Comparison of ENCODE assay signal across 28 mouse cellular contexts in genomic region chr8:13337245-13337644, GRCm38 (mm10). TPM values are rescaled to one million over a fixed set of nuclear protein-coding genes. Genes with fewer than 3 reads are reported as not detected.
A peak's percentile ranks its signal among the peaks of the same experiment; 100 is the strongest.
DNase-seq lines count a peak whose midpoint lies in the region; ATAC-seq and TF ChIP-seq lines count a peak whose summit lies in the region.
"Not testable (repeated sequence)": the region's sequence is repeated elsewhere in the genome, so short reads cannot be mapped to it uniquely, and the experiment has no call there.
"Had no signal": no experiment of that assay in that cellular context is flagged by ENCODE, and none has a peak within 500 bp of the region (broad histone marks: within the 10 kb centered on the region; RNA-seq: fewer than 3 reads in every experiment).

No protein-coding gene starts in this region.

- TF ChIP-seq CTCF in CH12.LX (conservative IDR thresholded peaks at IDR 0.05 in 1 of 2, IDR thresholded peaks at IDR 0.05 in 1 of 2; ENCODE audit: low read depth in 2 of 2, low read length in 2 of 2); bone marrow, adult 2 months (IDR thresholded peaks at IDR 0.05; ENCODE audit: control insufficient read depth, insufficient read depth, low read length); liver, adult 2 months (IDR thresholded peaks at IDR 0.05; ENCODE audit: low read depth, low read length): not testable (repeated sequence)

- dilution Hi-C loops in CH12.LX (cut with MboI; ENCODE audit: extremely low pct_ligation_motif_present, extremely low pct_unique_long_range_greater_than_20kb, low sequenced_read_pairs) = not testable (repeated sequence)

- H3K27ac ChIP-seq in CH12.LX (ENCODE audit: insufficient read depth, low read depth); liver, adult 2 months (replicated peaks; ENCODE audit: insufficient read depth, low read depth, low read length): not testable (repeated sequence)
- H3K27ac ChIP-seq in bone marrow, adult 2 months (ENCODE audit: control insufficient read depth, insufficient read depth, low read depth, low read length, poor library complexity) = peak overlapping the region; percentile 76
- peak overlapping the region; percentile 54; the same call in 1 of the 2 replicates for H3K27ac ChIP-seq in liver, embryonic 16.5 days (ENCODE audit: low read length)

- H3K27me3 ChIP-seq in CH12.LX (replicated peaks); liver, adult 2 months (ENCODE audit: control insufficient read depth, insufficient read depth, low read length); liver, embryonic 16.5 days (ENCODE audit: control insufficient read depth, insufficient read depth, low read depth, low read length); megakaryocyte, embryonic 14.5 days (replicated peaks): not testable (repeated sequence)

- not testable (repeated sequence) for H3K4me2 ChIP-seq in CH12.LX (ENCODE audit: insufficient read depth, low read depth, poor library complexity, severe bottlenecking); liver, embryonic 16.5 days (ENCODE audit: low read depth, low read length)

- H3K4me3 ChIP-seq in CH12.LX (replicated peaks in 1 of 3; ENCODE audit: low read depth in 2 of 3, low read length in 2 of 3, poor library complexity in 1 of 3); bone marrow, adult 2 months (replicated peaks; ENCODE audit: control insufficient read depth, low read depth, low read length); liver, adult 2 months (ENCODE audit: insufficient read depth, low read depth, low read length); liver, embryonic 16.5 days (ENCODE audit: low read depth, low read length): not testable (repeated sequence)
- H3K4me3 ChIP-seq in megakaryocyte, embryonic 14.5 days (replicated peaks) = peak overlapping the region; percentile 23

- TF ChIP-seq EP300 in CH12.LX (IDR thresholded peaks at IDR 0.05; ENCODE audit: low read length) = not testable (repeated sequence)

- H3K36me3 ChIP-seq in CH12.LX (replicated peaks in 1 of 2; ENCODE audit: control insufficient read depth in 1 of 2, insufficient read depth in 1 of 2, low read length in 1 of 2) = peaks cover 5 to 21% of the 10 kb centered on the region in 2 experiments
- H3K36me3 ChIP-seq in liver, adult 2 months (ENCODE audit: control insufficient read depth, insufficient read depth, low read length); liver, embryonic 16.5 days (ENCODE audit: control insufficient read depth, insufficient read depth): not testable (repeated sequence)
- H3K36me3 ChIP-seq in megakaryocyte, embryonic 14.5 days (replicated peaks; ENCODE audit: low read length) = peaks cover 22% of the 10 kb centered on the region

- in situ Hi-C loops in CH12.LX (cut with MboI; ENCODE audit: low pct_ligation_motif_present, low pct_unique_long_range_greater_than_20kb, low sequenced_read_pairs) = not testable (repeated sequence)

- peak; percentile 81 for ATAC-seq in granulocyte monocyte progenitor cell, adult 5-6 weeks (replicated peaks; ENCODE audit: poor library complexity, severe bottlenecking)
- ATAC-seq in liver, embryonic 16.5 days (ENCODE audit: low read depth) = not testable (repeated sequence)
- ATAC-seq in neutrophil, adult 5-6 weeks (ENCODE audit: extremely low read depth, insufficient number of reproducible peaks, low FRiP score, poor library complexity, severe bottlenecking) = peak; percentile 62

- H3K4me1 ChIP-seq in CH12.LX (ENCODE audit: control insufficient read depth in 1 of 2, insufficient read depth in 2 of 2) = peaks cover 18 to 34% of the 10 kb centered on the region in 2 experiments
- H3K4me1 ChIP-seq in bone marrow, adult 2 months (ENCODE audit: control insufficient read depth, insufficient read depth, low read length); liver, adult 2 months (ENCODE audit: control insufficient read depth, insufficient read depth, low read length): not testable (repeated sequence)
- H3K4me1 ChIP-seq in liver, embryonic 16.5 days (ENCODE audit: control insufficient read depth, low read depth, low read length) = peaks cover 29% of the 10 kb centered on the region
- H3K4me1 ChIP-seq in megakaryocyte, embryonic 14.5 days = peaks cover 50% of the 10 kb centered on the region

- peaks cover 36% of the 10 kb centered on the region for H3K79me2 ChIP-seq in CH12.LX (replicated peaks; ENCODE audit: control insufficient read depth, extremely low read depth, insufficient read depth, poor library complexity, severe bottlenecking)
- peaks cover 13% of the 10 kb centered on the region; the same call in 1 of the 2 replicates for H3K79me2 ChIP-seq in liver, adult 2 months (ENCODE audit: control insufficient read depth, insufficient read depth, low read length)

- WGBS in bone marrow, adult 2 months = 17% methylated on average over 6 of the region's 6 CpGs
- WGBS in liver, adult 2 months = 20% methylated on average over 6 of the region's 6 CpGs
- WGBS in liver, embryonic 16.5 days (ENCODE audit: insufficient replicate concordance) = 38% methylated on average over 6 of the region's 6 CpGs

- TF ChIP-seq POLR2A in CH12.LX (IDR thresholded peaks at IDR 0.05; ENCODE audit: low read depth, low read length); bone marrow, adult 2 months (IDR thresholded peaks at IDR 0.05; ENCODE audit: borderline replicate concordance, control insufficient read depth, low read depth, low read length); liver, adult 2 months (IDR thresholded peaks at IDR 0.05; ENCODE audit: extremely low read depth, insufficient read depth, low read length): not testable (repeated sequence)

- not testable (repeated sequence) for TF ChIP-seq RAD21 in CH12.LX (IDR thresholded peaks at IDR 0.05; ENCODE audit: low read depth, low read length)

- H3K9ac ChIP-seq in CH12.LX (ENCODE audit: insufficient read depth, low read depth) = peak overlapping the region; percentile 31; the same call in 1 of the 2 replicates
- not testable (repeated sequence) for H3K9ac ChIP-seq in liver, adult 2 months (ENCODE audit: low read depth, low read length); liver, embryonic 16.5 days (ENCODE audit: low read depth, low read length)

- DNase-seq in CH12.LX (ENCODE audit: extremely low read depth) = peak; percentile 48
- peak; percentile 67 for DNase-seq in liver, adult 2 months (ENCODE audit: extremely low read depth, low read depth, low spot score)

- H3K9me3 ChIP-seq in CH12.LX (replicated peaks; ENCODE audit: low read length); liver, embryonic 16.5 days (replicated peaks; ENCODE audit: control insufficient read depth, low read length); megakaryocyte, embryonic 14.5 days: not testable (repeated sequence)

RNA-seq across cellular contexts. Expression of gene Tfdp1, which starts 1.3 kb away (rescaled TPM):
- 189 and 226 TPM in 2 replicates for total RNA-seq in CH12.LX (2012; rRNA removed)
- total RNA-seq in CH12.LX (2014; rRNA removed) = 338 and 351 TPM in 2 replicates
- 288 and 301 TPM in 2 replicates for polyA plus RNA-seq in CH12.LX (2012; ENCODE audit: insufficient read length, low read depth)
- polyA plus RNA-seq in bone marrow, adult 2 months (2011; ENCODE audit: insufficient read depth, insufficient read length, low replicate concordance, missing spikeins) = 56.4 and 72.3 TPM in 2 replicates
- 277 and 291 TPM in 2 replicates for total RNA-seq in granulocyte monocyte progenitor cell, adult 5-6 weeks (2014; fragmentation: Nextera tagmentation)
- 200 and 242 TPM in 2 replicates for total RNA-seq in granulocyte monocyte progenitor cell, adult 5-6 weeks (2017)
- 12.8 and 13.2 TPM in 2 replicates for total RNA-seq in liver, adult 2 months (2014; rRNA removed)
- polyA plus RNA-seq in liver, adult 2 months (2012; rRNA removed) = 12.9 TPM in 2 replicates
- 65.6 and 74.1 TPM in 2 replicates for polyA plus RNA-seq in liver, embryonic 16.5 days (2015; fragmentation: Nextera tagmentation; extraction: Ambion mirVana)
- 2.3 and 11.5 TPM in 2 replicates for polyA plus RNA-seq in megakaryocyte, embryonic 14.5 days (2012; ENCODE audit: insufficient read depth, low replicate concordance)
- total RNA-seq in neutrophil, adult 5-6 weeks (2017) = 24.4 and 26.1 TPM in 2 replicates

RNA-seq across cellular contexts. Expression of gene Tmco3, which starts 49.3 kb away (rescaled TPM):
- total RNA-seq in CH12.LX (2012; rRNA removed) (12.4 and 15.1 TPM in 2 replicates), CH12.LX (2014; rRNA removed) (7.3 and 8.4 TPM in 2 replicates)
- 9.7 and 10.1 TPM in 2 replicates for polyA plus RNA-seq in CH12.LX (2012; ENCODE audit: insufficient read length, low read depth)
- polyA plus RNA-seq in bone marrow, adult 2 months (2011; ENCODE audit: insufficient read depth, insufficient read length, low replicate concordance, missing spikeins) = 7.4 and 7.9 TPM in 2 replicates
- 6.0 and 12.3 TPM in 2 replicates for total RNA-seq in granulocyte monocyte progenitor cell, adult 5-6 weeks (2014; fragmentation: Nextera tagmentation)
- 6.9 and 15.3 TPM in 2 replicates for total RNA-seq in granulocyte monocyte progenitor cell, adult 5-6 weeks (2017)
- 5.1 and 5.5 TPM in 2 replicates for total RNA-seq in liver, adult 2 months (2014; rRNA removed)
- polyA plus RNA-seq in liver, adult 2 months (2012; rRNA removed) = 7.0 and 9.0 TPM in 2 replicates
- polyA plus RNA-seq in liver, embryonic 16.5 days (2015; fragmentation: Nextera tagmentation; extraction: Ambion mirVana) = 5.0 and 6.0 TPM in 2 replicates
- polyA plus RNA-seq in megakaryocyte, embryonic 14.5 days (2012; ENCODE audit: insufficient read depth, low replicate concordance) = 16.7 and 19.0 TPM in 2 replicates
- 36.2 and 37.1 TPM in 2 replicates for total RNA-seq in neutrophil, adult 5-6 weeks (2017)

RNA-seq across cellular contexts. Expression of gene Dcun1d2, which starts 49.3 kb away (rescaled TPM):
- total RNA-seq in CH12.LX (2012; rRNA removed) (13.2 and 15.4 TPM in 2 replicates), CH12.LX (2014; rRNA removed) (14.4 and 14.9 TPM in 2 replicates)
- polyA plus RNA-seq in CH12.LX (2012; ENCODE audit: insufficient read length, low read depth) = 14.7 and 15.4 TPM in 2 replicates
- 5.7 and 7.4 TPM in 2 replicates for polyA plus RNA-seq in bone marrow, adult 2 months (2011; ENCODE audit: insufficient read depth, insufficient read length, low replicate concordance, missing spikeins)
- total RNA-seq in granulocyte monocyte progenitor cell, adult 5-6 weeks (2014; fragmentation: Nextera tagmentation) = 11.5 and 12.4 TPM in 2 replicates
- total RNA-seq in granulocyte monocyte progenitor cell, adult 5-6 weeks (2017) = 17.3 and 20.9 TPM in 2 replicates
- total RNA-seq in liver, adult 2 months (2014; rRNA removed) = 10.6 and 10.7 TPM in 2 replicates
- 11.0 and 13.1 TPM in 2 replicates for polyA plus RNA-seq in liver, adult 2 months (2012; rRNA removed)
- 6.9 and 7.1 TPM in 2 replicates for polyA plus RNA-seq in liver, embryonic 16.5 days (2015; fragmentation: Nextera tagmentation; extraction: Ambion mirVana)
- 0.61 and 3.9 TPM in 2 replicates for polyA plus RNA-seq in megakaryocyte, embryonic 14.5 days (2012; ENCODE audit: insufficient read depth, low replicate concordance)
- total RNA-seq in neutrophil, adult 5-6 weeks (2017) = 14.9 and 15.6 TPM in 2 replicates

RNA-seq across cellular contexts. Expression of gene Atp4b, which starts 59.4 kb away (rescaled TPM):
- total RNA-seq in CH12.LX (2012; rRNA removed) (not detected in 2 replicates), CH12.LX (2014; rRNA removed) (not detected in 2 replicates)
- polyA plus RNA-seq in CH12.LX (2012; ENCODE audit: insufficient read length, low read depth) = not detected in 2 replicates
- polyA plus RNA-seq in bone marrow, adult 2 months (2011; ENCODE audit: insufficient read depth, insufficient read length, low replicate concordance, missing spikeins) = not detected in 2 replicates
- total RNA-seq in granulocyte monocyte progenitor cell, adult 5-6 weeks (2014; fragmentation: Nextera tagmentation) = not detected in 2 replicates
- total RNA-seq in granulocyte monocyte progenitor cell, adult 5-6 weeks (2017) = not detected in 2 replicates
- not detected in 2 replicates for total RNA-seq in liver, adult 2 months (2014; rRNA removed)
- polyA plus RNA-seq in liver, adult 2 months (2012; rRNA removed) = not detected in 2 replicates
- polyA plus RNA-seq in liver, embryonic 16.5 days (2015; fragmentation: Nextera tagmentation; extraction: Ambion mirVana) = 0.19 TPM in 1 of 2 replicates, not detected in the other
- polyA plus RNA-seq in megakaryocyte, embryonic 14.5 days (2012; ENCODE audit: insufficient read depth, low replicate concordance) = not detected in 2 replicates
- not detected in 2 replicates for total RNA-seq in neutrophil, adult 5-6 weeks (2017)
- total RNA-seq: adrenal gland, postnatal 14 days; ES-E14; gastrocnemius, postnatal 10 days; heart, postnatal 14 days; layer of hippocampus, adult 2 months; layer of hippocampus, postnatal 14 days; left cerebral cortex, adult 2 months; left cerebral cortex, postnatal 25 days had no signal
- polyA plus RNA-seq: brain, embryonic 14.5 days; CD4-positive, CD25-positive, alpha-beta regulatory T cell, adult 4 months; embryonic facial prominence, embryonic 10.5 days; embryonic facial prominence, embryonic 15.5 days; forebrain, embryonic 13.5 days; heart, embryonic 14.5 days; hindbrain, embryonic 11.5 days; hindbrain, embryonic 16.5 days; intestine, embryonic 14.5 days; kidney, embryonic 16.5 days; limb, embryonic 13.5 days; midbrain, embryonic 14.5 days; neural tube, embryonic 11.5 days had no signal
